ENCODE assay signal across 21 mouse cellular contexts in the genomic region with DNA sequence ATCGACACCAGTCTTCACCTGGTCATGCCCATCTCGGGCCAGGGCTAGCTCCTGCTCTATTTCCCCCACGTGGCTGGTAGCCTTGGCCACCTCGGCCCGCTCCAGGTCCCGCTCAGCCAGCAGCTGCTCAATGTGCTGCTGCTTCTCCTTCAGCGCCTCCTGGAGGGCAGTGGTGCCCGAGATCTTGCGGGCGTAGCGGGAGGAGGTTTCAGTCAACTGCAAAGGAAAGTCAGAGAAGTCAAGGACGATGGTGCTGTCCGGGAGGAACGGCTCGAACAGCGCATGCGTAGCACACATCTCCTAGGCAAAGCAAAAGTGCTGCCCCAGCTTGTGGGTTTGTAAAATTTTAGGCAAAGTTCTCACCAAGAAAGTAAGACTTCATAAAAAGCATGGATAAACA. TPM values are rescaled to one million over a fixed set of nuclear protein-coding genes. Genes with fewer than 3 reads are reported as not detected.
DNase-seq lines count a peak whose midpoint lies in the region; ATAC-seq and TF ChIP-seq lines count a peak whose summit lies in the region.
"Had no signal": no experiment of that assay in that cellular context is flagged by ENCODE, and none has a peak within 500 bp of the region (broad histone marks: within the 10 kb centered on the region; RNA-seq: fewer than 3 reads in every experiment).

No protein-coding gene starts in this region.

- no peak overlapping the region for H3K4me2 ChIP-seq in liver, embryonic 14.5 days (ENCODE audit: low read depth)
- H3K4me2 ChIP-seq in liver, embryonic 11.5 days = no peak overlapping the region
- H3K4me2 ChIP-seq: forebrain, embryonic 13.5 days; hindbrain, embryonic 15.5 days; intestine, embryonic 15.5 days; lung, embryonic 15.5 days had no signal

- H3K27ac ChIP-seq in liver, embryonic 14.5 days = no peak overlapping the region
- no peak overlapping the region for H3K27ac ChIP-seq in liver, embryonic 11.5 days (ENCODE audit: low read depth, low read length)
- H3K27ac ChIP-seq in layer of hippocampus, adult 2 months = no peak overlapping the region
- H3K27ac ChIP-seq: forebrain, embryonic 13.5 days; heart, embryonic 10.5 days; hindbrain, embryonic 15.5 days; intestine, embryonic 15.5 days; limb, embryonic 10.5 days; macrophage had no signal

- WGBS in liver, embryonic 14.5 days (ENCODE audit: insufficient replicate concordance) = 85% methylated on average over 17 of the region's 17 CpGs
- WGBS in liver, embryonic 11.5 days = 92% methylated on average over 17 of the region's 17 CpGs

- peaks cover 3% of the 10 kb centered on the region; the same call in 1 of the 2 replicates for H3K36me3 ChIP-seq in liver, embryonic 14.5 days (replicated peaks; ENCODE audit: control insufficient read depth, insufficient read depth, low read depth)
- peaks cover 3% of the 10 kb centered on the region; the same call in 1 of the 2 replicates for H3K36me3 ChIP-seq in liver, embryonic 11.5 days (ENCODE audit: control insufficient read depth, insufficient read depth, low read length)

- no peaks in the 10 kb centered on the region for H3K27me3 ChIP-seq in liver, embryonic 14.5 days (ENCODE audit: control insufficient read depth, insufficient read depth, low read length)
- H3K27me3 ChIP-seq in liver, embryonic 11.5 days (replicated peaks; ENCODE audit: control insufficient read depth, insufficient read depth, low read length) = no peaks in the 10 kb centered on the region
- H3K27me3 ChIP-seq: CH12.LX; forebrain, embryonic 13.5 days; hindbrain, embryonic 15.5 days; intestine, embryonic 15.5 days; lung, embryonic 15.5 days had no signal

- H3K4me3 ChIP-seq in liver, embryonic 14.5 days (ENCODE audit: insufficient read depth in 1 of 2, low read depth in 2 of 2, low read length in 2 of 2) = no peak overlapping the region
- no peak overlapping the region for H3K4me3 ChIP-seq in liver, embryonic 11.5 days (ENCODE audit: low read depth, low read length)
- no peak overlapping the region for H3K4me3 ChIP-seq in layer of hippocampus, adult 2 months
- H3K4me3 ChIP-seq: forebrain, embryonic 13.5 days; heart, embryonic 10.5 days; hindbrain, embryonic 15.5 days; intestine, embryonic 15.5 days; limb, embryonic 10.5 days; lung, embryonic 15.5 days had no signal

- 0 out of 2 replicates have a peak, but pooled peaks have one; percentile 7 for TF ChIP-seq CTCF in liver, embryonic 14.5 days (IDR thresholded peaks at IDR 0.05; ENCODE audit: low read depth)
- TF ChIP-seq CTCF in layer of hippocampus, adult 2 months (conservative IDR thresholded peaks at IDR 0.05) = no peak

- H3K4me1 ChIP-seq in liver, embryonic 14.5 days (replicated peaks; ENCODE audit: control insufficient read depth in 2 of 2, insufficient read depth in 2 of 2, low read length in 1 of 2) = no peaks in the 10 kb centered on the region
- no peaks in the 10 kb centered on the region for H3K4me1 ChIP-seq in liver, embryonic 11.5 days (replicated peaks; ENCODE audit: control insufficient read depth, insufficient read depth, low read length)
- H3K4me1 ChIP-seq: forebrain, embryonic 13.5 days; hindbrain, embryonic 15.5 days; intestine, embryonic 15.5 days; limb, embryonic 10.5 days had no signal

- H3K9ac ChIP-seq in liver, embryonic 14.5 days (replicated peaks) = no peak overlapping the region
- no peak overlapping the region for H3K9ac ChIP-seq in liver, embryonic 11.5 days (ENCODE audit: low read depth, low read length)
- H3K9ac ChIP-seq: forebrain, embryonic 13.5 days; hindbrain, embryonic 15.5 days; intestine, embryonic 15.5 days; lung, embryonic 15.5 days had no signal

- TF ChIP-seq EP300 in liver, embryonic 14.5 days (IDR thresholded peaks at IDR 0.05; ENCODE audit: low read depth) = no peak

- no peaks in the 10 kb centered on the region for H3K9me3 ChIP-seq in liver, embryonic 14.5 days (ENCODE audit: control insufficient read depth, low read length)
- no peaks in the 10 kb centered on the region for H3K9me3 ChIP-seq in liver, embryonic 11.5 days (ENCODE audit: control insufficient read depth, low read length)
- H3K9me3 ChIP-seq: forebrain, embryonic 13.5 days; heart, embryonic 10.5 days; hindbrain, embryonic 15.5 days; intestine, embryonic 15.5 days; limb, embryonic 10.5 days; lung, embryonic 15.5 days had no signal

- DNase-seq in liver, embryonic 14.5 days (ENCODE audit: low read depth in 3 of 3, low spot score in 3 of 3) = no peak
- DNase-seq in liver, embryonic 11.5 days (ENCODE audit: low spot score) = no peak
- peak; percentile 29 for DNase-seq in thymus, postnatal 4 days
- no peak for DNase-seq in thymus, postnatal 10 days (ENCODE audit: low spot score in 2 of 2)
- peak; percentile 77 for DNase-seq in adrenal gland, adult 8-10 months
- DNase-seq in urinary bladder, postnatal 14 days (ENCODE audit: low spot score) = no peak
- no peak for DNase-seq in layer of hippocampus, adult 2 months (ENCODE audit: low spot score in 2 of 2)
- DNase-seq: B cell, adult 2 months; cerebellum, adult 8-10 months; cerebellum, postnatal 36 days; embryo, embryonic 11 days; liver had no signal

- no peak for ATAC-seq in liver, embryonic 14.5 days (ENCODE audit: insufficient read depth)
- ATAC-seq in liver, embryonic 11.5 days (replicated peaks; ENCODE audit: low FRiP score) = no peak
- ATAC-seq: forebrain, embryonic 13.5 days; intestine, embryonic 15.5 days; midbrain, embryonic 16.5 days had no signal

RNA-seq across cellular contexts. Expression of a gene that starts 42.0 kb away (rescaled TPM):
- 3.9 and 6.1 TPM in 2 replicates for polyA plus RNA-seq in liver, embryonic 14.5 days (2012; rRNA removed)
- polyA plus RNA-seq in liver, embryonic 14.5 days (2014; fragmentation: Nextera tagmentation; extraction: Ambion mirVana) = 6.6 and 9.1 TPM in 2 replicates
- polyA plus RNA-seq in liver, embryonic 11.5 days (2014; fragmentation: Nextera tagmentation; extraction: Ambion mirVana) = 22.8 and 27.6 TPM in 2 replicates
- 100 to 1,000 TPM in 2 of 4 experiments, 10 to 100 TPM in 2; 77.6 to 145 (median 103) TPM for total RNA-seq in adrenal gland, adult 8-10 months (2022)
- 100 to 1,000 TPM; 136 to 144 TPM for total RNA-seq in layer of hippocampus, adult 2 months (2021)

Comparison
In these comparisons a context has a peak if more than half of its experiments do, and no peak if none do; other contexts are left out.
1. DNase-seq: peak in thymus, postnatal 4 days (single experiment) and adrenal gland, adult 8-10 months (single experiment); none in liver, embryonic 14.5 days (0 of 3), liver, embryonic 11.5 days (single experiment), thymus, postnatal 10 days (0 of 2), urinary bladder, postnatal 14 days (single experiment) and layer of hippocampus, adult 2 months (0 of 2).